Mouse (Mus musculus): Measurements from ENCODE around the gene Mmp15.

Mmp15 gene

GRCm38 (mm10) chr8:95336363-95336762 is 15.7 kb upstream of the Mmp15 start:
- DNase-seq (ENCODE audit: inconsistent age in 2 of 2, low spot score in 1 of 2), result no peak

GRCm38 (mm10) chr8:95341721-95342120 is 10.3 kb upstream of the Mmp15 start:
- peak; percentile 63 to 83 for DNase-seq (ENCODE audit: inconsistent age in 2 of 2, low spot score in 1 of 2)

GRCm38 (mm10) chr8:95344668-95345067 is 7.4 kb upstream of the Mmp15 start:
- no peak for DNase-seq (ENCODE audit: inconsistent age in 2 of 2, low spot score in 1 of 2)

- DNase-seq (ENCODE audit: inconsistent age in 2 of 2, low spot score in 1 of 2), result peak; percentile 62 to 90
These were observed 5.2 kb upstream of the Mmp15 start for GRCm38 (mm10) chr8:95346643-95347545.

GRCm38 (mm10) chr8:95348356-95348755 is 3.7 kb upstream of the Mmp15 start:
- DNase-seq (ENCODE audit: inconsistent age in 2 of 2, low spot score in 1 of 2), result peak in 1 of 2 experiments; percentile 56

GRCm38 (mm10) chr8:95348811-95349630 is 3.0 kb upstream of the Mmp15 start:
- DNase-seq (ENCODE audit: inconsistent age in 2 of 2, low spot score in 1 of 2), result peak in 1 of 2 experiments; percentile 76

GRCm38 (mm10) chr8:95351461-95351860 is 607 bp upstream of the Mmp15 start:
- no peak for DNase-seq (ENCODE audit: inconsistent age in 2 of 2, low spot score in 1 of 2)

- peak; percentile 45 to 80 for DNase-seq (ENCODE audit: inconsistent age in 2 of 2, low spot score in 1 of 2)
These were observed 1.1 kb downstream of the Mmp15 start for GRCm38 (mm10) chr8:95352871-95353866.

- no peak for DNase-seq (ENCODE audit: inconsistent age in 2 of 2, low spot score in 1 of 2)
These were observed 2.5 kb downstream of the Mmp15 start for GRCm38 (mm10) chr8:95354606-95355005.

- peak in 1 of 2 experiments; percentile 57 for DNase-seq (ENCODE audit: inconsistent age in 2 of 2, low spot score in 1 of 2)
These were observed 6.7 kb downstream of the Mmp15 start for GRCm38 (mm10) chr8:95358550-95359411.

GRCm38 (mm10) chr8:95360181-95361015 is 8.3 kb downstream of the Mmp15 start:
- DNase-seq (ENCODE audit: inconsistent age in 2 of 2, low spot score in 1 of 2), result peak in 1 of 2 experiments; percentile 48

- DNase-seq (ENCODE audit: inconsistent age in 2 of 2, low spot score in 1 of 2), result no peak
These were observed 8.9 kb downstream of the Mmp15 start for GRCm38 (mm10) chr8:95361016-95361341.

GRCm38 (mm10) chr8:95362272-95362671 is 10.2 kb downstream of the Mmp15 start:
- DNase-seq (ENCODE audit: inconsistent age in 2 of 2, low spot score in 1 of 2), result peak in 1 of 2 experiments; percentile 68

- DNase-seq (ENCODE audit: inconsistent age in 2 of 2, low spot score in 1 of 2), result no peak
These were observed 11.8 kb downstream of the Mmp15 start for GRCm38 (mm10) chr8:95363849-95364248.

- DNase-seq (ENCODE audit: inconsistent age in 2 of 2, low spot score in 1 of 2), result no peak
These were observed 17.7 kb downstream of the Mmp15 start for GRCm38 (mm10) chr8:95369581-95370326.

- no peak for DNase-seq (ENCODE audit: inconsistent age in 2 of 2, low spot score in 1 of 2)
These were observed 21.4 kb downstream of the Mmp15 start for GRCm38 (mm10) chr8:95373389-95374002.

- no peak for DNase-seq (ENCODE audit: inconsistent age in 2 of 2, low spot score in 1 of 2)
These were observed 22.4 kb downstream of the Mmp15 start for GRCm38 (mm10) chr8:95374429-95374828.
